Mouse (Mus musculus) cerebellum, adult 2 months (tissue): ENCODE measurements at regions not wholly inside any gene's neighbourhood (a gene's known extent, or its start where the extent isn't known, plus 50 kb on each side); places are given as distances from the start of the nearest gene placed in this dataset.
A peak's percentile ranks its signal among the peaks of the same experiment; 100 is the strongest.

Experiments
- DNase-seq, 2 experiments: peaks; one replicate each; pipeline ENCODE4 v3.0.0; 2021
- H3K27ac ChIP-seq: fragments of 200-500 bp; 2 replicates; pipeline ENCODE4 v1.5.1; 2012; ENCODE audit warnings: low read length, control low read depth, inconsistent platforms; ENCODE audit not compliant: insufficient read depth
- H3K27me3 ChIP-seq: fragments of 200-500 bp; 2 replicates; pipeline ENCODE4 v1.6.1; 2012; ENCODE audit warnings: inconsistent platforms, mild to moderate bottlenecking, low read length, moderate library complexity; ENCODE audit not compliant: control insufficient read depth, insufficient read depth
- H3K4me1 ChIP-seq: fragments of 200-500 bp; 2 replicates; pipeline ENCODE4 v1.6.1; 2011; ENCODE audit warnings: low read length; ENCODE audit not compliant: control insufficient read depth, insufficient read depth
- H3K4me3 ChIP-seq: fragments of 200-500 bp; replicated peaks from 2 replicates; pipeline ENCODE3; 2011; ENCODE audit warnings: mild to moderate bottlenecking, low read depth, low read length, control low read depth; ENCODE audit not compliant: insufficient read depth
- CTCF ChIP-seq: fragments of 200-500 bp; IDR thresholded peaks from 2 replicates; pipeline ENCODE4 v1.5.1; 2011; ENCODE audit warnings: low read depth, mild to moderate bottlenecking, control low read depth, low read length, moderate library complexity, borderline replicate concordance; ENCODE audit not compliant: insufficient read depth
- POLR2A ChIP-seq: fragments of 200-500 bp; IDR thresholded peaks from 2 replicates; pipeline ENCODE4 v1.6.1; 2011; ENCODE audit warnings: low read length, control low read depth, borderline replicate concordance; ENCODE audit not compliant: insufficient read depth
- WGBS: fragments of 180-500 bp; shearing (Covaris S2); methylation state at CpG from one replicate; pipeline ENCODE4 v1.1.7; 2018; 5-methylcytosine and 5-hydroxymethylcytosine counted together

- TF ChIP-seq POLR2A, result no peak
- TF ChIP-seq CTCF, result no peak
- Histone ChIP-seq H3K4me1 (no peaks in the 10 kb centered on the region), H3K4me3 (no peak overlapping the region), H3K27me3 (no peaks in the 10 kb centered on the region), H3K27ac (no peak overlapping the region)
- WGBS, result 78% methylated on average over 3 of the region's 3 CpGs
- no peak for DNase-seq
Observed at GRCm38 (mm10) chr7:124836531-124836930, 607.9 kb upstream of the Kdm8 start.

- peak; percentile 38 to 73 for DNase-seq
- H3K4me3 ChIP-seq, result no peak overlapping the region
- no peak for TF ChIP-seq CTCF
- TF ChIP-seq POLR2A, result no peak
- peaks cover 10% of the 10 kb centered on the region for H3K4me1 ChIP-seq
- H3K27ac ChIP-seq, result no peak overlapping the region
- WGBS, result 42% methylated on average over 5 of the region's 5 CpGs
- H3K27me3 ChIP-seq, result no peaks in the 10 kb centered on the region
Observed at GRCm38 (mm10) chr7:124855056-124855455, 589.4 kb upstream of the Kdm8 start.

- TF ChIP-seq CTCF (no peak), POLR2A (no peak)
- no peaks in the 10 kb centered on the region for H3K27me3 ChIP-seq
- whole genome bisulfite sequencing, result 36% methylated on average over 3 of the region's 3 CpGs
- peaks cover 10% of the 10 kb centered on the region for H3K4me1 ChIP-seq
- no peak overlapping the region for H3K4me3 ChIP-seq
- peak; percentile 20 to 43 for DNase-seq
- no peak overlapping the region for H3K27ac ChIP-seq
Observed at GRCm38 (mm10) chr7:124857106-124857505, 587.4 kb upstream of the Kdm8 start.

- WGBS, result 99% methylated on average over 2 of the region's 2 CpGs
- Histone ChIP-seq H3K27ac (no peak overlapping the region), H3K4me1 (no peaks in the 10 kb centered on the region; the same call in 1 of the 2 replicates), H3K27me3 (no peaks in the 10 kb centered on the region), H3K4me3 (no peak overlapping the region)
- DNase-seq, result no peak
- no peak for TF ChIP-seq CTCF
- no peak for TF ChIP-seq POLR2A
Observed at GRCm38 (mm10) chr7:124861397-124861796, 583.1 kb upstream of the Kdm8 start.

GRCm38 (mm10) chr7:124868133-124868603, 576.3 kb upstream of the Kdm8 start:
- no peak overlapping the region for H3K4me3 ChIP-seq
- TF ChIP-seq POLR2A (no peak), CTCF (no peak)
- 9% methylated on average over 6 of the region's 6 CpGs for whole genome bisulfite sequencing
- H3K4me1 ChIP-seq, result peaks cover 5% of the 10 kb centered on the region
- H3K27ac ChIP-seq, result no peak overlapping the region
- peak; percentile 48 to 78 for DNase-seq
- H3K27me3 ChIP-seq, result no peaks in the 10 kb centered on the region

- TF ChIP-seq POLR2A (no peak), CTCF (no peak)
Observed at GRCm38 (mm10) chr7:124868621-124869020, 575.9 kb upstream of the Kdm8 start.

GRCm38 (mm10) chr7:124880771-124881170, 563.7 kb upstream of the Kdm8 start:
- Histone ChIP-seq H3K4me1 (no peaks in the 10 kb centered on the region), H3K4me3 (no peak overlapping the region), H3K27ac (no peak overlapping the region), H3K27me3 (no peaks in the 10 kb centered on the region)
- no peak for TF ChIP-seq CTCF
- TF ChIP-seq POLR2A, result no peak
- DNase-seq, result no peak
- 91% methylated on average over 6 of the region's 6 CpGs for WGBS

More at GRCm38 (mm10) chr7:124868621-124869020, 575.9 kb upstream of the Kdm8 start:
- Histone ChIP-seq H3K27me3 (no peaks in the 10 kb centered on the region), H3K4me3 (no peak overlapping the region), H3K27ac (no peak overlapping the region), H3K4me1 (peaks cover 5% of the 10 kb centered on the region)
- 55% methylated on average over 3 of the region's 3 CpGs for WGBS
- no peak for DNase-seq

- WGBS, result 28% methylated on average over 5 of the region's 5 CpGs
- H3K27ac ChIP-seq, result no peak overlapping the region
- DNase-seq, result peak in 1 of 2 experiments; percentile 29
Observed at GRCm38 (mm10) chr7:124907233-124907632, 537.2 kb upstream of the Kdm8 start.

More at GRCm38 (mm10) chr7:124907233-124907632, 537.2 kb upstream of the Kdm8 start:
- TF ChIP-seq POLR2A (no peak), CTCF (no peak)
- no peaks in the 10 kb centered on the region for H3K27me3 ChIP-seq
- H3K4me3 ChIP-seq, result no peak overlapping the region
- H3K4me1 ChIP-seq, result 0 out of 2 replicates have a peak, but pooled peaks cover 3% of the 10 kb centered on the region
